Mouse (Mus musculus): ENCODE results near the gene Qpctl.

DNA sequence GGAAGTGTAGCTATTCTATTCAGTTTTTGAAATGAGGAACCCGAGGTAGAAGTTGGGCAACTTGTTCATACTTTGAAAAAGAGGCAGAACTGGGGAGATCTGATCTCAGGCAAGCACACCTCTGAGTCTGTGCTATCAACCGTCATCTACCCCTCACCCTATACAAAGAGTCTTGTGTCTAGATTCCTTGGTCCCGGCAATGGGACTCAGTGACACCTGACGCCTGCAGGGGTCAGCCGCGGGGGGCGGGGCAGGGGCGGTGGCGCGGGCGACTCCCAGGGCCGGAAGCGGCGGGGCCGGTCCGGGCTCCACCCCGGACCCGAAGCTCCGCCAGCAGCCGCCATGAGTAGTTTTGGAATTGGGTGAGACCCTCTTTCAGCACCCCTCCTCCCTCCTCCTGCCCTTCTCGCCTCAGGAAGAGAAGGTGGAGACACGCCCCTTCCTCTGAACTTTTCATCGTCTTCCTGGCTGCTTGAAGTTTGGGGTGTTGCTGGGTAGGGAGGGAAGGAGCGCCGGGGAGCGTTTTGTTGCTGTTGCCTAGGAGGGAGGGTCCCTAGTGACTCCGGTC is 31.9 kb upstream of the Qpctl start:
- TF ChIP-seq POLR2A (IDR thresholded peaks at IDR 0.05; ENCODE audit: insufficient read depth, low read depth, low read length) = no peak
- no peak for TF ChIP-seq CTCF (IDR thresholded peaks at IDR 0.05; ENCODE audit: insufficient read depth, low read depth, low read length)
